Mouse (Mus musculus): ENCODE results near the gene Lsamp.

Lsamp gene

DNA sequence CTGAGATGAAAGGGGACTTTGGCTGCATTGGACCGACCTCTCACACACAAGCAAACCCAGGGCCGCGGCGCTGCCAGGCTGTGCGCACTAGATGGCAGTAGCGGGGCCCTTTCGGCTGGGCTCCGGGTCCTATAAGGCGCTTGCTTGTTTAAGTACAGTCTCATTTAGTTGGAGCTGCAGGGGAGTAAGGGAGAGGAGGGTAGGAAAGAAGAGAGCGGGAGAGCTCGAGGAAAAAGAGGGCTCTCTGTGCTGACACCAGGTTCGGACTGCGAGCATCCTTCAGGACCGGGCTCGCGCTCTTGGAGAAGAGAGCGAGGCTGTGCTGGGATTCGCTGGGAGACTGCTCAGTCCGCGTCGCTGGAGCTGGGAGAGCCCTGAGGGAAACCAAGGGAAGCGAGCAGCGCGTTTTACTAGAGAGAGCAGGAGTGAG lies at the start of gene Lsamp:
Lsamp (plus strand) TSS at position 157 of the 430 bp plus-strand sequence.
- no peak for DNase-seq

DNA sequence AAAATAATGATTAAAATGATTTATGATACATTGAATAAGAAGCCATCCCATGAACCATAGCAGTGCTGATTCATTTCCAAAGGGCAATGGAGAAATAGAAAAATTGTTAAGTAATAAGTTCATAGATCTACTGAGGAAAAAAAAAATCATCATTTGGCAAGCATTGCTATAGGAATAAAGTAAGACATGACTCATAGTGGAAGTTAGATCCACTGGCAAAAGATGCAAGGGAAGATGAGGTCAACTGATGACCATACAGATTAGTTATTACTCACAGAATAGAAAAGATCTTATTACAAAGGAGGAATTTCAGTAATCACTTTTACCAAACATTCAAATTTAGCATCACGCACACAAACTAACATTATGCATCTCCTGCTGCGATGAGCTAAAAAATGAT lies 26.5 kb upstream of the Lsamp start:
- no peak for DNase-seq

DNA sequence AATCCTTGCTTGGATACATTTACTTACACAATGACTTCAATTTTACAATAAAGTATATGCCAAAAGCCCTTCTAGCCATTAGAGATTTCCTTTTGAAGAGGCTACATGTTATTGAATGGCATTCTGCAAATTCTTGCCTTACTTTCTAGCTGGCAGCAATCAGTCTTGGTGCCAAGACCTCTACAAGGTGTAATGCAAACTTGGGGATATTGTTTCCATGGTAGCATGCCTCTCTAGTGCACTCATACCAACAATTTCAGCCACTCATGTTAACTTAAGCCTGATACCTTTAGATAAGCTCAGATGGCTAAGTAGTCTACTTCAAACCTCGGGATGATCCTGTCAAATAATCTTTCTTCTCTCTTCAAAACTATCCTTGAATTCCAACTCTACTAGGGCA lies 11.4 kb upstream of the Lsamp start:
- DNase-seq, result no peak

DNA sequence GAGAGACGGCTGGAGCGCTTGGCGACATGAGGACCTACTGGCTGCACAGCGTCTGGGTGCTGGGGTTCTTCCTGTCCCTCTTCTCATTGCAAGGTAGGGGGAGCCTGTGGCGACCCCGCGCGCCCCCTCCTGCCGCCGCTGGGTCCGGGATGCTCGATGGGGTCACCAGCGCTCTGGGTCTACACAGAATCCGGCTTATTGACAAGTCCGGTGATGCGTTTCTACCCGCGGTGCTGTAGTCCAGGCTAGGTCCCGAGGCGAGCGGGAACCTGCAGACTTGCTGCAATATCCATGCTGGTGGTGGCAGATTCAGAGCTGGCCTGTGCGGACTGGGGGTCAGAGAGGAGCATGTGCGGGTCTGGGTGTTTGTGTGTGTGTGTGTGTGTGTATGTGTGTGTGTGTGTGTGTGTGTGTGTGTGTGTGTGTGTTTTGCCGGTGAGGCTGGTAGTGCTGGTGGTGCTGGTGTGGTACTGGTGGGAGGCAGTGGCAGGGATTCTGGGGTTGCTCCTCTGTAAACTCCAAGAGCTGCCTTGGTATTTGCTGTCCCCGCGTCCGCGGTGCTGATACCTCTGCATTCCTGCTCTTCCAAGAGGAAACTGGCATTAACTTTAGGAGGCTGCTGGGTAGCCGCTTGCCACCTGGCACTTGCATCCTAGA lies 602 bp downstream of the Lsamp start:
- DNase-seq, result no peak

GRCm38 (mm10) chr16:39988466-39988865 lies 4.3 kb downstream of the Lsamp start:
- DNase-seq, result no peak

DNA sequence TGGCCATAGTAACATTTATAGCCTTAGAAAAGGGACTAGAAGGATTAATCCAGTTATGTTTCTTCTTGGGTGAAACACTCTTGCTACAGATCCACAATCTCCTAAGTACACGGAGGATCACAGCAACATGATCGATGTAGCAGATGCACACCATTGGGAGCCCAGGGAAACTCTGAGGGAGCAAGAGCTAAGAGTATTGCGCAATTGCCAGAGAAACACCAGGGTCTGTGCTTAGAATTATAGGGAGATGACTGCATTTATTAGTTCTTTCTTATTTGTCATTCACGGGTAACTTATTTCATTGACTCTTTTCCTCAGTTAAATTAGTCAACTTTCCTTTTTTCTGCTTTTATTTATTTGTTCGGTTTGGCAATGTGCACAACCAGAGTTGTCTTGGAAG lies 10.7 kb downstream of the Lsamp start:
- no peak for DNase-seq

DNA sequence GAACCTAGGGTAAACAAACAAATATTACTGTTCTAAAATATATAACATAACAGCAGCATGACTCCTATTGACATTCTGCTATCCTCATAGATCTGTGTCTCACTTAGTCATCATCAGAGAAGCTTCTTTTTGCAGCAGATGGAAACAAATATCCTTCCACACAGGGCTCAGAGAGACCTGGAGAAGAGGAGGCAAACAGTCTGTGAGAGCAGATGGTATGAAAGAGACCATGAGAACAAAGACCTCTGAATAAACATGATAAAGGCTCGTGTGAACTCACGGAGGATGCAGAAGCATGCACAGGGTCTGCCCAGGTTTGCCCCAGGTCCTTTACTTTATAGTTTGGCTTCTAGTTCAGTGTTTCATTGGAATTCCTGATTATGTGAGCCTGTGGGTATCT lies 24.6 kb downstream of the Lsamp start:
- DNase-seq, result no peak

DNA sequence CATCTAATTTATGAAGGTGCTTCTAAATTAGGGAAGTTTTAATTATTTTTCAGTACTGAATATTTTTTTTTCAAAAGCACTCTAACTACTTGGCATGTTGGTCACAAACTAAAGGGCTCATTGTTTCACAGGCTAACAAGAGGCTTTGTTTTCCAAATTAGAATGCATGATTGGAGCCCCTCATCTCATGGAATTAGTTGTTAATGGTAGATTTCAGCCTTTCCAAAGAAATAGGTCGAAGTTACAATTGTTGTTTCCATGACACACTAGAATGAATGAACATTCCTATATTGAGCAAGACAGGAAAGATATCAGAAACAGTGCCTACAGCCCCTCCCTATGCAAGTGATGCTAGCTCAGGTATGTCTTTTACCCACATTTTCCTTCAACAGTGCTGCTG lies 26.9 kb downstream of the Lsamp start:
- DNase-seq, result no peak

- no peak for DNase-seq
Measured at GRCm38 (mm10) chr16:40022611-40023010, 38.5 kb downstream of the Lsamp start.

GRCm38 (mm10) chr16:40036719-40037118 lies 52.6 kb downstream of the Lsamp start:
- no peak for DNase-seq

GRCm38 (mm10) chr16:40059546-40059945 lies 75.4 kb downstream of the Lsamp start:
- no peak for DNase-seq

- DNase-seq, result no peak
Measured at GRCm38 (mm10) chr16:40059968-40060367, 75.8 kb downstream of the Lsamp start.

GRCm38 (mm10) chr16:40060491-40060890 lies 76.3 kb downstream of the Lsamp start:
- DNase-seq, result no peak

DNA sequence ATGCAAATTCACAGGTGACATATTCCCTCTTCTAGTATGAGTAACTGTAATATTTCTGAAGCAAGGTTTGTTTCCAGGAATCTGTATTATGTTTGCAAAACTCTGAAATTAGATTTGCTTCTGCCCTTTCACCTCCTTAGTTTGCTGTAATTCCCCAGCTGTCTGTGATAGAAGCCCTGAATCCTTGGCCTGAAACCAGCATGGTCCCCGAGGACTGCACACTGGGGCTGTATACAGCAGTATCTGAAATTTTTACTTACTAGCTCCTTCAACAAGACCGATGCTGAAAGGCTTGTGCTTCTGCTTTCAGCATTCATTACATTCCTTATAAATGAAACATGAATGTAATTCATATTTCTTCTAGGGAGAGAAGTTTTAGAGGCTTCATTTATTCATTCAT lies 91.4 kb downstream of the Lsamp start:
- DNase-seq, result no peak

GRCm38 (mm10) chr16:40080224-40080623 lies 96.1 kb downstream of the Lsamp start:
- no peak for DNase-seq

DNA sequence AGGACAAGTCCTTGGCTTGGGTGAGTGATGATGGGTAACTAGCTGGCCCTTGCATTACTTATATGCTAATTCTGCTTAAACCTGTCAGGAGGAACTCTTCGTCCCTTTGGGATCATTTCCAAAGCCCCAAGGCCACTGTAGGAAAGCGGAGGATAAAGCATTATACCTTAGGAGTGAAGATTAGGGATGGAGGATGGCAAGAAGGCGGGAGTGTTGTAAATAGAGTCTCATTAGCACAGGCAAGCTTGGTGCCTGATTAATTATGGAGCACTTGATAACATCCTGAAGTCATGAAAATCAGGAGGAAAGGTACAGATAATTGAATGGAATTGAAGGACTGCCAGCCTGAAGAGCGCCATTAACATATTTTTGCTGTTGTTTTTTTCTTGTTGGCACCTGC lies 120.2 kb downstream of the Lsamp start:
- DNase-seq, result no peak

- DNase-seq, result no peak
Measured at GRCm38 (mm10) chr16:40182918-40183317, 198.8 kb downstream of the Lsamp start.

GRCm38 (mm10) chr16:40187987-40188590 lies 203.9 kb downstream of the Lsamp start:
- no peak for DNase-seq

GRCm38 (mm10) chr16:40194401-40194800 lies 210.2 kb downstream of the Lsamp start:
- no peak for DNase-seq

DNA sequence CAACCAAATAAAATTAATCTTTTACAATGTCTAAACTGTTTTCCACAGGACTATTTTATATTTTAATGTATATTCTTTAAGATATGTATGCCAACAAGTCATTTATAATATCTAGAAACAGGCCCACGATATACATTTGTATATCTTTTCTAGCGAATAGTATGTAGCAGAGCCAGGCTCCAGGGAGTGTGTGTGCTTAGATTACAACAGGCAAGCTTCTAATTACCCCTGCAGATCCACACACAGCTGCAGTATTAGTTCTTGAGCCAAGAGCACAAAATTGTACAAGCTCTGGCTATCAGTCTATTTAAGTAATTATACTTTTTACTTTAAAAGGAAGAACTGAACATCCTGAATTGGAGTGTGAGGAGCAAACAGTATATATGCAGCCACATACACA lies 210.7 kb downstream of the Lsamp start:
- no peak for DNase-seq

DNA sequence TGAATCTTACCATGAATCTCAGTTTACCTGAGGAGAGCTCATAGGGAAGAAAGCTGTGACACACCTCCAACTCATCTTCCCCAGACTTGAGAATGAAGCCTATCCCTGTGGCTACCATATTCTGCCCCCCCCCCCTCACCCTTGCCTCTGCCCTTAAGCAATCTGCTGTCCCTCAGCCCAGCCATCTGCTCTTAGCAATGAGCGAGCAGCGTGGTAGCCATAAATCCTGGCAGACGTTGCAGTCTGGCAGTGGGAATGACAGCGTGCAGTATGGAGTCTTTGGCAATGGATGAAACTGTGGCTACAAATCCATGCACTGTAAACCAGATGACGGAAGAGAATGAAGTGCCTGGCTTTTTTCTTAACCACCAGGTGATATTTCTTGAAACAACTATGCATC lies 244.5 kb downstream of the Lsamp start:
- no peak for DNase-seq

DNA sequence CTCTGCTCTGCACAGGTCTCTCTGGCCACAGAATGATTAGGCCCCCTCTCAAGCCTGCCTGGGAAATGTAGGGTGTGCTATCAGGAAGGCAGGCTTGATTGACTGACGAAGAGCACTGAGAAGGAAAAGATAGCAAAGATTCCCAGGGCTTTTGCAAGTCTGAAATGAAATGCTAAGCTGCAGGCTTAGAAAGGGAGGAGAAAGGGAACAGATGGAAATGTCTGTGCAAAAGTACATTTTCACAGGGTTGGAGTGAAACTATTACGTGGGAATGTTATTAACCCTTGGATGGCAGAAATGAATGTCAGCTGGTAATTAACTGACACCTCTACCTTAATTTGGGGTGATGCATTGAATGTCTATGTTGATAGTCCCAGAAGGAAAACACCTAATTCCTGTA lies 248.9 kb downstream of the Lsamp start:
- DNase-seq, result no peak

DNA sequence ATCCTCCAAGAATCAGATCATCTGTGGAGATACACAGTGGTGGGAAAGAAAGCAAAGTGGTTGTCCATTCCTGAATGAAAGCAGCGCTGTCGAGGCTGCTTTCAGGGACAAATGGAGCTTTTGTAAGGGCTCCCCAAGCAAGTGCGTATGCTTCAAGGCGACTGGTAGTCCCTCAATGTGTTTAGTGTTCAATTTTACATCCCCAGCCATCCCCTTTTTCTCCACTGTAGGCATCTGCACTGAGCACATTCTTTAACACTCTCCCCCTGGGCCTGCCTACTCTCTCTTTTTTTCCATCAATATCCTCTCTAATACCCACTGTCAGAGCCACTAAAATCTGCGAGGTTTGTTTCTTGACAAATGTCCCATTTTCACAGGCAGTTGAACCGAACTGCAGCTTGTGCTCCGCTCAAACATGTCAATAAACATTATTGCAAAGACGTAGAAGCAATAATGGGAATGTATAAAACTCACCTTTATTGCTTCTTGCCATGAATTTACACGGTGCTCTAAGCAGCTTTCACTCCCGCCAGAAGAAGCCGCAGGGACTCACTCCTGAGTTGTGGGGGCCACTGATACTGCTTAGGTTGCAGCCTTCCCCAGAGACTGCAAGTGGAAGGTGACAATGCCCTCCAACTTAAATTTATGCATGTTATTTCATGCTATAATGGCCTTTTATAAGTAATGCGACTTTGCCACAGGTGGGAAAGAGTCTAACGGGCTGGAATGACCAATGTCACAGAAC lies 250.2 kb downstream of the Lsamp start:
- no peak for DNase-seq

GRCm38 (mm10) chr16:40271859-40272258 lies 287.7 kb downstream of the Lsamp start:
- no peak for DNase-seq
